ENCODE assay signal across 21 mouse cellular contexts in the genomic region with DNA sequence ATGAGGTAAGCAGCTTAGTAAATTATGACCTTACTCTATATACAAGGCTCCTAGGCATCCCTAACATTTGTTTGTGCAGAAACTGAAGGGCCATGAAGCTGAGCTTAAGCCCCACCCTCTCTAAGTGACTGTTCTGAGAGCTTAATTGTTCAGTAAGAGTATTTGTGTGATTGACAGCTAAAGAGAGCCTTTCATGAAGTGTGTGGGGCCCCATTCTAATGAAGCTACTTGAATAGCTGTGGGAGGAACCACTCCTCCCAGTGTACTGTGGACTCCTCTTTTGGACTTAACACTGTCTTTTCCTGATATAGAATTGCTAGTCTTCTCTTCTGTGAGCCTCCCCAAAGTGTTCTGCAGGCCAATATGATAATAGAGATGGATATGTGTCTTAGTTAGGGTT.
DNase-seq lines count a peak whose midpoint lies in the region; ATAC-seq lines count a peak whose summit lies in the region.
"Had no signal": no experiment of that assay in that cellular context is flagged by ENCODE, and none has a peak within 500 bp of the region (broad histone marks: within the 10 kb centered on the region; RNA-seq: fewer than 3 reads in every experiment).

No protein-coding gene starts in this region.

- no peak overlapping the region for H3K4me3 ChIP-seq in hindbrain, embryonic 13.5 days
- no peak overlapping the region for H3K4me3 ChIP-seq in hindbrain, embryonic 10.5 days
- no peak overlapping the region for H3K4me3 ChIP-seq in forebrain, embryonic 14.5 days (ENCODE audit: low read depth, low read length)
- H3K4me3 ChIP-seq: embryonic facial prominence, embryonic 15.5 days; layer of hippocampus, adult 2 months; limb, embryonic 12.5 days; liver, embryonic 13.5 days; megakaryocyte, embryonic 14.5 days had no signal

- H3K9ac ChIP-seq in hindbrain, embryonic 13.5 days, result no peak overlapping the region
- H3K9ac ChIP-seq in forebrain, embryonic 14.5 days (ENCODE audit: low read length), result no peak overlapping the region
- H3K9ac ChIP-seq: embryonic facial prominence, embryonic 15.5 days; limb, embryonic 12.5 days; liver, embryonic 13.5 days had no signal

- H3K4me1 ChIP-seq in hindbrain, embryonic 13.5 days (replicated peaks), result no peaks in the 10 kb centered on the region; the same call in 1 of the 2 replicates
- peaks cover 30% of the 10 kb centered on the region for H3K4me1 ChIP-seq in hindbrain, embryonic 10.5 days (replicated peaks)
- H3K4me1 ChIP-seq in forebrain, embryonic 14.5 days (ENCODE audit: control insufficient read depth, insufficient read depth, low read length), result 0 out of 2 replicates have a peak, but pooled peaks cover 3% of the 10 kb centered on the region
- H3K4me1 ChIP-seq: limb, embryonic 12.5 days; liver, embryonic 13.5 days; megakaryocyte, embryonic 14.5 days had no signal

- H3K4me2 ChIP-seq in hindbrain, embryonic 13.5 days, result no peak overlapping the region
- no peak overlapping the region for H3K4me2 ChIP-seq in forebrain, embryonic 14.5 days (ENCODE audit: low read length)
- H3K4me2 ChIP-seq: embryonic facial prominence, embryonic 15.5 days; heart, embryonic 11.5 days; limb, embryonic 12.5 days; liver, embryonic 13.5 days had no signal

- no peak overlapping the region for H3K27ac ChIP-seq in hindbrain, embryonic 13.5 days
- H3K27ac ChIP-seq in hindbrain, embryonic 10.5 days, result no peak overlapping the region
- H3K27ac ChIP-seq in forebrain, embryonic 14.5 days (ENCODE audit: low read depth, low read length), result no peak overlapping the region
- H3K27ac ChIP-seq: embryonic facial prominence, embryonic 15.5 days; layer of hippocampus, adult 2 months; limb, embryonic 12.5 days; liver, embryonic 13.5 days had no signal

- ATAC-seq in hindbrain, embryonic 13.5 days (ENCODE audit: low FRiP score), result peak; percentile 43; the same call in 1 of the 2 replicates
- ATAC-seq in forebrain, embryonic 14.5 days, result peak; percentile 75

- H3K27me3 ChIP-seq in hindbrain, embryonic 13.5 days, result no peaks in the 10 kb centered on the region
- H3K27me3 ChIP-seq in hindbrain, embryonic 10.5 days (ENCODE audit: insufficient read depth, poor library complexity, severe bottlenecking), result no peaks in the 10 kb centered on the region
- no peaks in the 10 kb centered on the region for H3K27me3 ChIP-seq in forebrain, embryonic 14.5 days (replicated peaks; ENCODE audit: control insufficient read depth, insufficient read depth, low read length)
- H3K27me3 ChIP-seq: embryonic facial prominence, embryonic 15.5 days; limb, embryonic 12.5 days; liver, embryonic 13.5 days; megakaryocyte, embryonic 14.5 days had no signal

- intact Hi-C loops in left cerebral cortex, postnatal 36 days (cut with DNase I), result no loop called here

- no peak for DNase-seq in hindbrain, embryonic 10.5 days (ENCODE audit: low spot score)
- DNase-seq in retina, postnatal 1 day, result peak; percentile 53
- DNase-seq in retina, embryonic 14.5 days (ENCODE audit: low spot score), result no peak
- DNase-seq in forebrain, embryonic 14.5 days (ENCODE audit: low spot score), result peak; percentile 40
- DNase-seq in left cerebral cortex, postnatal 36 days (ENCODE audit: low spot score in 2 of 2), result no peak
- DNase-seq in thymus, postnatal 10 days (ENCODE audit: low spot score in 2 of 2), result no peak
- DNase-seq: adrenal gland, postnatal 14 days; cerebellum, adult 8-10 months; cerebellum, postnatal 36 days; embryo, embryonic 11 days; gastrocnemius, postnatal 10 days; kidney, postnatal 25 days; liver, embryonic 13.5 days; lung, adult 2 months; thymus, postnatal 4 days had no signal

- no peaks in the 10 kb centered on the region for H3K9me3 ChIP-seq in hindbrain, embryonic 13.5 days
- H3K9me3 ChIP-seq in hindbrain, embryonic 10.5 days, result no peaks in the 10 kb centered on the region
- H3K9me3 ChIP-seq in forebrain, embryonic 14.5 days (replicated peaks; ENCODE audit: control insufficient read depth, low read length), result no peaks in the 10 kb centered on the region
- H3K9me3 ChIP-seq: embryonic facial prominence, embryonic 15.5 days; limb, embryonic 12.5 days; liver, embryonic 13.5 days; megakaryocyte, embryonic 14.5 days had no signal

- H3K36me3 ChIP-seq in hindbrain, embryonic 13.5 days, result no peaks in the 10 kb centered on the region
- H3K36me3 ChIP-seq in hindbrain, embryonic 10.5 days, result no peaks in the 10 kb centered on the region
- H3K36me3 ChIP-seq in forebrain, embryonic 14.5 days (ENCODE audit: control insufficient read depth, insufficient read depth, low read length), result no peaks in the 10 kb centered on the region
- H3K36me3 ChIP-seq: embryonic facial prominence, embryonic 15.5 days; limb, embryonic 12.5 days; liver, embryonic 13.5 days had no signal

Comparison
In these comparisons a context has a peak if more than half of its experiments do, and no peak if none do; other contexts are left out.
1. DNase-seq: peak in retina, postnatal 1 day (single experiment) and forebrain, embryonic 14.5 days (single experiment); none in hindbrain, embryonic 10.5 days (single experiment), retina, embryonic 14.5 days (single experiment), left cerebral cortex, postnatal 36 days (0 of 2) and thymus, postnatal 10 days (0 of 2).